Comparison of ENCODE assay signal across 31 mouse cellular contexts in the genomic region with DNA sequence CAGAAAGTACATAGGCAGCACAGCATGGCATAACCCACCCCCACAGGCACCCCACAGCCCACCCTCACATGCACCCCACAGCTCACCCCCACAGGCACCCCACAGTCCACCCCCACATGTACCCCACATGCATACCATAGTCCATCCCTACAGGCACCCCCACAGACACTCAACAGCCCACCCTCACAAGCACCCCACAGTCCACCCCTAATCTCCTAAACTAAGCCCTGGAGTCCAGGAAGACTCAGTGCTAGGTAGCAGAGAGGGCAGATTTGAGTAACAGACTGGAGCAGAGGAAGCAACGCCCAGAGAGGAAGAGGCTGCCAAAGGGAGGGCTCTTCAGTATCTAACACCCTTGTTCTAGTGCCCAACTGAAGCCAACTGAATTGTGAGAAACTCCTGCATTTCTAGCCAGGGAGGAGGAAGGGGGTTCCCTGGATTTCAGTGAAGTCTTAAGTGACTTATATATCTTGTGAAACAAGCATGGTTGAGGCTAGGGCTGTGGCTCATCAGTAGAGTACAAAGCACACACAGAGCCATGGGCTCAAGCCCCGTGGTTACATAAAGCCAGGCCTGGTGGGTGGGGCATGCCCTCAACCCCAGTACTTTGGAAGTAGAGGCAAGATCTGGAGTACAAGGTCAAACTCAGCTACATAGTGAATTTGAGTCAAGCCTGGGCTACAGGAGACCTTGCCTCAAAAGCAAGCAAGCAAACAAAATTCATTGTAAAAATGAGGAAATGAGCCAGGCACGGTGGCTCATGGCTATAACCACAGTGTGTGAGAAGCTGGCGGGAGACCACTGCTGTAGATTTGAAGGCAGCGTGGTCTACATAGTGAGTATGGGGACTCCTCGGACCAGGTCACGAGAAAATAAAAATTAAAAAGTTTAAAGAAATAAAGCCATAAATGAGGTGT. TPM values are rescaled to one million over a fixed set of nuclear protein-coding genes. Genes with fewer than 3 reads are reported as not detected.
DNase-seq lines count a peak whose midpoint lies in the region; ATAC-seq and TF ChIP-seq lines count a peak whose summit lies in the region.
"Had no signal": no experiment of that assay in that cellular context is flagged by ENCODE, and none has a peak within 500 bp of the region (broad histone marks: within the 10 kb centered on the region; RNA-seq: fewer than 3 reads in every experiment).

No protein-coding gene starts in this region.

- peak; percentile 29 to 46; a peak in 3 of 4 replicates for TF ChIP-seq EP300 in MEL (IDR thresholded peaks at IDR 0.05; ENCODE audit: low read depth in 1 of 2, low read length in 2 of 2)

- no peak overlapping the region for H3K9ac ChIP-seq in liver, embryonic 12.5 days
- peak overlapping the region; percentile 54 for H3K9ac ChIP-seq in MEL (ENCODE audit: control insufficient read depth, low read depth, low read length, poor library complexity, severe bottlenecking)
- H3K9ac ChIP-seq: heart, embryonic 13.5 days; hindbrain, embryonic 12.5 days; stomach, embryonic 15.5 days had no signal

- H3K36me3 ChIP-seq in liver, embryonic 12.5 days = no peaks in the 10 kb centered on the region
- H3K36me3 ChIP-seq in MEL (ENCODE audit: control insufficient read depth in 1 of 2, insufficient read depth in 2 of 2, low read length in 2 of 2) = peaks cover 0 to 44% of the 10 kb centered on the region in 2 experiments; a peak in 2 of 4 replicates
- H3K36me3 ChIP-seq in midbrain, embryonic 10.5 days = no peaks in the 10 kb centered on the region
- H3K36me3 ChIP-seq: forebrain, embryonic 10.5 days; heart, embryonic 13.5 days; hindbrain, embryonic 12.5 days; stomach, embryonic 15.5 days had no signal

- ATAC-seq in liver, embryonic 12.5 days = 0 out of 2 replicates have a peak, but pooled peaks have one; percentile 30
- ATAC-seq in megakaryocyte-erythroid progenitor cell, adult 5-6 weeks (replicated peaks; ENCODE audit: low FRiP score, low TSS enrichment, poor library complexity, severe bottlenecking) = peak; percentile 56
- ATAC-seq: forebrain, embryonic 16.5 days had no signal

- H3K4me3 ChIP-seq in liver, embryonic 12.5 days = no peak overlapping the region
- peak overlapping the region in 1 of 2 experiments; percentile 11; a peak in 1 of 4 replicates for H3K4me3 ChIP-seq in MEL (ENCODE audit: control insufficient read depth in 1 of 2, insufficient read depth in 1 of 2, low read depth in 2 of 2, low read length in 2 of 2)
- no peak overlapping the region for H3K4me3 ChIP-seq in bone marrow macrophage, adult 2 months (ENCODE audit: insufficient read depth, low read length)
- no peak overlapping the region for H3K4me3 ChIP-seq in midbrain, embryonic 10.5 days
- H3K4me3 ChIP-seq: forebrain, embryonic 10.5 days; heart, embryonic 13.5 days; hindbrain, embryonic 12.5 days; stomach, embryonic 15.5 days had no signal

- TF ChIP-seq RAD21 in MEL (IDR thresholded peaks at IDR 0.05; ENCODE audit: low read depth, low read length) = no peak

- TF ChIP-seq POLR2A in MEL (IDR thresholded peaks at IDR 0.05; ENCODE audit: control insufficient read depth in 1 of 2, insufficient read depth in 1 of 2, low read depth in 1 of 2, low read length in 2 of 2, poor library complexity in 1 of 2) = peak in 1 of 2 experiments; percentile 69; a peak in 2 of 4 replicates
- no peak for TF ChIP-seq POLR2A in bone marrow macrophage, adult 2 months (IDR thresholded peaks at IDR 0.05; ENCODE audit: borderline replicate concordance, low read depth, low read length)

- WGBS in liver, embryonic 12.5 days (ENCODE audit: insufficient replicate concordance) = 32% methylated on average over 7 of the region's 7 CpGs
- WGBS in midbrain, embryonic 10.5 days = 86% methylated on average over 7 of the region's 7 CpGs

- H3K27me3 ChIP-seq in liver, embryonic 12.5 days (replicated peaks) = no peaks in the 10 kb centered on the region
- H3K27me3 ChIP-seq in MEL (ENCODE audit: control insufficient read depth in 1 of 2, insufficient read depth in 2 of 2, low read length in 2 of 2) = no peaks in the 10 kb centered on the region
- H3K27me3 ChIP-seq in midbrain, embryonic 10.5 days (ENCODE audit: low read depth, poor library complexity, severe bottlenecking) = no peaks in the 10 kb centered on the region
- H3K27me3 ChIP-seq: hindbrain, embryonic 12.5 days; stomach, embryonic 15.5 days had no signal

- H3K4me1 ChIP-seq in liver, embryonic 12.5 days = peaks cover 5% of the 10 kb centered on the region; the same call in 1 of the 2 replicates
- H3K4me1 ChIP-seq in MEL (ENCODE audit: control insufficient read depth in 1 of 2, insufficient read depth in 2 of 2, low read length in 2 of 2) = peaks cover 46 to 54% of the 10 kb centered on the region in 2 experiments
- H3K4me1 ChIP-seq in bone marrow macrophage, adult 2 months (ENCODE audit: control insufficient read depth, insufficient read depth, low read length) = peaks cover 17% of the 10 kb centered on the region
- H3K4me1 ChIP-seq in midbrain, embryonic 10.5 days = peaks cover 11% of the 10 kb centered on the region
- H3K4me1 ChIP-seq: stomach, embryonic 15.5 days had no signal

- DNase-seq in liver (no peak), MEL (ENCODE audit: low read depth, low spot score) (peak; percentile 81)
- no peak for DNase-seq in T-cell, adult 2 months (ENCODE audit: low spot score)
- no peak for DNase-seq in midbrain, embryonic 10.5 days (ENCODE audit: low spot score)
- DNase-seq: adrenal gland, postnatal 36 days; cerebellum, adult 11-12 months; cerebellum, postnatal 14 days; gastrocnemius, postnatal 10 days; heart, adult 11 months; heart, postnatal 14 days; kidney, adult 18-20 months; left cerebral cortex, postnatal 4 days; lung, adult 2 months; lung, postnatal 36 days; right cerebral cortex, postnatal 25 days; spleen, adult 18-20 months; thymus, adult 2 months had no signal

- H3K27ac ChIP-seq in liver, embryonic 12.5 days = no peak overlapping the region
- H3K27ac ChIP-seq in MEL (ENCODE audit: control insufficient read depth, low read depth, low read length) = peak overlapping the region; percentile 74
- peak overlapping the region; percentile 45 for H3K27ac ChIP-seq in bone marrow macrophage, adult 2 months (ENCODE audit: insufficient read depth, low read depth, low read length)
- no peak overlapping the region for H3K27ac ChIP-seq in midbrain, embryonic 10.5 days (replicated peaks)
- H3K27ac ChIP-seq: forebrain, embryonic 10.5 days; heart, embryonic 13.5 days; hindbrain, embryonic 12.5 days; kidney, postnatal 0 days; stomach, embryonic 15.5 days had no signal

- no peak for TF ChIP-seq CTCF in MEL (IDR thresholded peaks at IDR 0.05 in 2 of 3, conservative IDR thresholded peaks at IDR 0.05 in 1 of 3; ENCODE audit: control insufficient read depth in 1 of 3, insufficient read depth in 1 of 3, low read depth in 2 of 3, low read length in 3 of 3, poor library complexity in 1 of 3, severe bottlenecking in 1 of 3)
- no peak for TF ChIP-seq CTCF in bone marrow macrophage, adult 2 months (IDR thresholded peaks at IDR 0.05; ENCODE audit: low read depth, low read length)

- H3K79me2 ChIP-seq in MEL (ENCODE audit: control insufficient read depth, insufficient read depth, low read length, poor library complexity) = no peaks in the 10 kb centered on the region; the same call in 1 of the 2 replicates

- no peak overlapping the region for H3K4me2 ChIP-seq in liver, embryonic 12.5 days
- H3K4me2 ChIP-seq: heart, embryonic 13.5 days; hindbrain, embryonic 12.5 days; midbrain, embryonic 11.5 days; stomach, embryonic 15.5 days had no signal

- H3K9me3 ChIP-seq in liver, embryonic 12.5 days (replicated peaks) = no peaks in the 10 kb centered on the region; the same call in 1 of the 2 replicates
- no peaks in the 10 kb centered on the region for H3K9me3 ChIP-seq in MEL (replicated peaks; ENCODE audit: insufficient read depth, low read length)
- peaks cover 9% of the 10 kb centered on the region for H3K9me3 ChIP-seq in midbrain, embryonic 10.5 days (replicated peaks)
- H3K9me3 ChIP-seq: heart, embryonic 13.5 days; stomach, embryonic 15.5 days had no signal

TF ChIP-seq in MEL, 35 proteins besides CTCF, POLR2A, EP300 and RAD21 (continues in another document):
- peak; percentile 44 for TF ChIP-seq TCF12 (IDR thresholded peaks at IDR 0.05; ENCODE audit: low read depth, low read length)
- no peak for TF ChIP-seq ETS1 (IDR thresholded peaks at IDR 0.05; ENCODE audit: low read depth, low read length)

RNA-seq across cellular contexts. Expression of gene Acvr1b, which starts 18.9 kb away (rescaled TPM):
- 1.9 and 2.2 TPM in 2 replicates for polyA plus RNA-seq in liver, embryonic 12.5 days (2016; fragmentation: Nextera tagmentation; extraction: Ambion mirVana)
- 9.7 and 10.4 TPM in 2 replicates for total RNA-seq in MEL (2012; rRNA removed)
- polyA plus RNA-seq in MEL (2012; ENCODE audit: insufficient read depth in 1 of 2, insufficient read length in 2 of 2, low read depth in 1 of 2, low replicate concordance in 2 of 2, missing spikeins in 1 of 2) = 10 to 100 TPM in 1 of 2 experiments, not detected in 1; 13.2 TPM
- 20.2 and 22.3 TPM in 2 replicates for polyA plus RNA-seq in bone marrow macrophage, adult 2 months (2012; ENCODE audit: insufficient read depth, insufficient read length, missing spikeins)
- total RNA-seq in megakaryocyte-erythroid progenitor cell, adult 5-6 weeks (2014; fragmentation: Nextera tagmentation) = 1.4 and 2.8 TPM in 2 replicates
- total RNA-seq in megakaryocyte-erythroid progenitor cell, adult 5-6 weeks (2017) = 1.0 and 2.7 TPM in 2 replicates
- polyA plus RNA-seq in midbrain, embryonic 10.5 days (2016; fragmentation: Nextera tagmentation; extraction: Ambion mirVana) = 5.4 and 7.0 TPM in 2 replicates

RNA-seq across cellular contexts. Expression of gene Acvrl1, which starts 26.6 kb away (rescaled TPM):
- 1.8 TPM in 2 replicates for polyA plus RNA-seq in liver, embryonic 12.5 days (2016; fragmentation: Nextera tagmentation; extraction: Ambion mirVana)
- 0.08 TPM in 1 of 2 replicates, not detected in the other for total RNA-seq in MEL (2012; rRNA removed)
- polyA plus RNA-seq in MEL (2012; ENCODE audit: insufficient read depth in 1 of 2, insufficient read length in 2 of 2, low read depth in 1 of 2, low replicate concordance in 2 of 2, missing spikeins in 1 of 2) = under 1 TPM in 1 of 2 experiments, not detected in 1; 0.18 TPM
- polyA plus RNA-seq in bone marrow macrophage, adult 2 months (2012; ENCODE audit: insufficient read depth, insufficient read length, missing spikeins) = 26.6 and 29.8 TPM in 2 replicates
- not detected in 2 replicates for total RNA-seq in megakaryocyte-erythroid progenitor cell, adult 5-6 weeks (2014; fragmentation: Nextera tagmentation)
- total RNA-seq in megakaryocyte-erythroid progenitor cell, adult 5-6 weeks (2017) = 3.3 TPM in 1 of 2 replicates, not detected in the other
- polyA plus RNA-seq in midbrain, embryonic 10.5 days (2016; fragmentation: Nextera tagmentation; extraction: Ambion mirVana) = 8.9 and 10.7 TPM in 2 replicates

RNA-seq across cellular contexts. Expression of gene Ankrd33, which starts 39.4 kb away (rescaled TPM):
- polyA plus RNA-seq in liver, embryonic 12.5 days (2016; fragmentation: Nextera tagmentation; extraction: Ambion mirVana) = not detected in 2 replicates
- total RNA-seq in MEL (2012; rRNA removed) = not detected in 2 replicates
- polyA plus RNA-seq in MEL (2012; ENCODE audit: insufficient read depth in 1 of 2, insufficient read length in 2 of 2, low read depth in 1 of 2, low replicate concordance in 2 of 2, missing spikeins in 1 of 2) = not detected
- not detected in 2 replicates for polyA plus RNA-seq in bone marrow macrophage, adult 2 months (2012; ENCODE audit: insufficient read depth, insufficient read length, missing spikeins)
- not detected in 2 replicates for total RNA-seq in megakaryocyte-erythroid progenitor cell, adult 5-6 weeks (2014; fragmentation: Nextera tagmentation)
- not detected in 2 replicates for total RNA-seq in megakaryocyte-erythroid progenitor cell, adult 5-6 weeks (2017)
- not detected in 2 replicates for polyA plus RNA-seq in midbrain, embryonic 10.5 days (2016; fragmentation: Nextera tagmentation; extraction: Ambion mirVana)
- total RNA-seq: gastrocnemius, postnatal 10 days; heart, postnatal 14 days; layer of hippocampus, adult 18-20 months; layer of hippocampus, postnatal 14 days; left cerebral cortex, postnatal 4 days; liver, adult 2 months; neutrophil, adult 5-6 weeks had no signal
- polyA plus RNA-seq: forebrain, embryonic 10.5 days; forebrain, embryonic 16.5 days; heart, embryonic 13.5 days; hindbrain, embryonic 12.5 days; kidney, postnatal 0 days; liver, adult 2 months; midbrain, embryonic 11.5 days; stomach, embryonic 15.5 days; thymus, adult 2 months had no signal

Comparison
In these comparisons a context has a peak if more than half of its experiments do, and no peak if none do; other contexts are left out.
1. H3K27ac ChIP-seq: peak in MEL (single experiment) and bone marrow macrophage, adult 2 months (single experiment); none in liver, embryonic 12.5 days (single experiment) and midbrain, embryonic 10.5 days (single experiment).